Mouse (Mus musculus) thymus, adult 2 months (tissue): Measurements from ENCODE around the gene St14.

Source experiments
- CTCF ChIP-seq: fragments of 200-500 bp; IDR thresholded peaks from 2 replicates; pipeline ENCODE4 v1.5.1; 2012; ENCODE audit warnings: mild to moderate bottlenecking, control low read depth, low read length, moderate library complexity, borderline replicate concordance; ENCODE audit not compliant: control insufficient read depth, poor library complexity, insufficient read depth; ENCODE audit errors: extremely low read depth
- POLR2A ChIP-seq: fragments of 200-500 bp; IDR thresholded peaks from 2 replicates; pipeline ENCODE4 v1.6.1; 2012; ENCODE audit warnings: mild to moderate bottlenecking, low read length, control low read depth, moderate library complexity; ENCODE audit not compliant: control insufficient read depth, poor library complexity, insufficient read depth; ENCODE audit errors: extremely low read depth

DNA sequence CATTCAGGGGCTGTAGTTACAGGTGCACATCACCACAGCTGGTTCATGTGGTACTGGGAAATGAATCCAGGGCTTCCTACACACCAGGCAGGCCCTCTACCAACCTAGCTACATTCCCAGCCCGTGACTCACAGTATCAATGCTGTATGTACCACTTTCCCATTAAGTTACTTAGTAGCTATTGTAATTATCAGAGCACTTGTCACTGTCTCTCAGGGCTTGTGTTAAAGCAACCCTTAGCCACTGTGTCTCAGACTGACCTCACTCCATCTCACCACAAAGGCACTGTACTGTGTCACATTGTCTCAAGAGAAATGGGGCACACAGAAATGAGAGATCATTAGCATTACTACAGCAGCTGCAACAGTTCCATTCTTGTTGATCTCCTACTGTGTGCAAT, 11.3 kb upstream of the St14 start:
- TF ChIP-seq POLR2A, result no peak
- TF ChIP-seq CTCF, result no peak
